Mouse (Mus musculus): ENCODE data around the gene Klhdc3. TPM values are rescaled to one million over a fixed set of nuclear protein-coding genes. Genes with fewer than 3 reads are reported as not detected.

Klhdc3 gene
- polyA plus RNA-seq, 1 experiment from 2014 or later: 148 TPM

- DNase-seq (ENCODE audit: low spot score): no peak
- Histone ChIP-seq H3K9me3 (no peaks in the 10 kb centered on the region), H3K36me3 (replicated peaks) (peaks cover 83% of the 10 kb centered on the region), H3K4me1 (no peaks in the 10 kb centered on the region), H3K27me3 (replicated peaks; ENCODE audit: low read depth, poor library complexity, severe bottlenecking) (no peaks in the 10 kb centered on the region), H3K4me3 (no peak overlapping the region), H3K27ac (replicated peaks) (no peak overlapping the region)
- 85% methylated on average over 1 of the region's 1 CpGs for WGBS
Observed at GRCm38 (mm10) chr17:46694517-46695063, 13.9 kb upstream of the Klhdc3 start.

GRCm38 (mm10) chr17:46691390-46691789 lies 10.7 kb upstream of the Klhdc3 start:
- peaks cover 80% of the 10 kb centered on the region for H3K36me3 ChIP-seq (replicated peaks)
- 91% methylated on average over 2 of the region's 2 CpGs for WGBS
- no peaks in the 10 kb centered on the region for H3K4me1 ChIP-seq
- no peaks in the 10 kb centered on the region for H3K9me3 ChIP-seq
- no peak overlapping the region for H3K4me3 ChIP-seq
- no peak overlapping the region for H3K27ac ChIP-seq (replicated peaks)
- DNase-seq (ENCODE audit: low spot score): no peak
- H3K27me3 ChIP-seq (replicated peaks; ENCODE audit: low read depth, poor library complexity, severe bottlenecking): no peaks in the 10 kb centered on the region

GRCm38 (mm10) chr17:46690665-46691064 lies 10.0 kb upstream of the Klhdc3 start:
- H3K36me3 ChIP-seq (replicated peaks): peaks cover 80% of the 10 kb centered on the region
- WGBS: 94% methylated on average over 12 of the region's 12 CpGs
- no peak for DNase-seq (ENCODE audit: low spot score)
- no peak overlapping the region for H3K4me3 ChIP-seq
- no peaks in the 10 kb centered on the region for H3K9me3 ChIP-seq
- no peaks in the 10 kb centered on the region for H3K4me1 ChIP-seq
- H3K27me3 ChIP-seq (replicated peaks; ENCODE audit: low read depth, poor library complexity, severe bottlenecking): no peaks in the 10 kb centered on the region
- no peak overlapping the region for H3K27ac ChIP-seq (replicated peaks)

- WGBS: 91% methylated on average over 6 of the region's 6 CpGs
- Histone ChIP-seq H3K4me1 (peaks cover 12% of the 10 kb centered on the region), H3K27ac (replicated peaks) (no peak overlapping the region), H3K36me3 (replicated peaks) (peaks cover 79% of the 10 kb centered on the region), H3K27me3 (replicated peaks; ENCODE audit: low read depth, poor library complexity, severe bottlenecking) (no peaks in the 10 kb centered on the region), H3K9me3 (no peaks in the 10 kb centered on the region), H3K4me3 (no peak overlapping the region)
- DNase-seq (ENCODE audit: low spot score): no peak
Observed at GRCm38 (mm10) chr17:46685913-46686312, 5.2 kb upstream of the Klhdc3 start.

GRCm38 (mm10) chr17:46682654-46683389 lies 2.1 kb upstream of the Klhdc3 start:
- Histone ChIP-seq H3K4me3 (no peak overlapping the region), H3K9me3 (no peaks in the 10 kb centered on the region), H3K4me1 (peaks cover 37% of the 10 kb centered on the region), H3K36me3 (replicated peaks) (peaks cover 67% of the 10 kb centered on the region), H3K27ac (replicated peaks) (no peak overlapping the region), H3K27me3 (replicated peaks; ENCODE audit: low read depth, poor library complexity, severe bottlenecking) (no peaks in the 10 kb centered on the region)
- DNase-seq (ENCODE audit: low spot score): no peak
- WGBS: 83% methylated on average over 16 of the region's 16 CpGs

- peak overlapping the region; percentile 86 for H3K27ac ChIP-seq (replicated peaks)
- WGBS: 24% methylated on average over 12 of the region's 12 CpGs
- DNase-seq (ENCODE audit: low spot score): peak; percentile 23
Observed at GRCm38 (mm10) chr17:46681466-46682118, 878 bp upstream of the Klhdc3 start.

GRCm38 (mm10) chr17:46679843-46680759 lies 613 bp downstream of the Klhdc3 start:
- under 1% methylated on average over 34 of the region's 34 CpGs for WGBS
- Histone ChIP-seq H3K4me3 (peak overlapping the region; percentile 74), H3K36me3 (replicated peaks) (peaks cover 67% of the 10 kb centered on the region), H3K9me3 (no peaks in the 10 kb centered on the region), H3K4me1 (peaks cover 43% of the 10 kb centered on the region), H3K27ac (replicated peaks) (peak overlapping the region; percentile 86), H3K27me3 (replicated peaks; ENCODE audit: low read depth, poor library complexity, severe bottlenecking) (no peaks in the 10 kb centered on the region)
- DNase-seq (ENCODE audit: low spot score): peak; percentile 79

More at GRCm38 (mm10) chr17:46681466-46682118, 878 bp upstream of the Klhdc3 start:
- peaks cover 38% of the 10 kb centered on the region for H3K4me1 ChIP-seq
- no peaks in the 10 kb centered on the region for H3K9me3 ChIP-seq
- H3K4me3 ChIP-seq: peak overlapping the region; percentile 74
- H3K27me3 ChIP-seq (replicated peaks; ENCODE audit: low read depth, poor library complexity, severe bottlenecking): no peaks in the 10 kb centered on the region
- peaks cover 67% of the 10 kb centered on the region for H3K36me3 ChIP-seq (replicated peaks)

- Histone ChIP-seq H3K9me3 (no peaks in the 10 kb centered on the region), H3K4me1 (peaks cover 53% of the 10 kb centered on the region), H3K4me3 (peak overlapping the region; percentile 74), H3K27me3 (replicated peaks; ENCODE audit: low read depth, poor library complexity, severe bottlenecking) (no peaks in the 10 kb centered on the region), H3K36me3 (replicated peaks) (peaks cover 61% of the 10 kb centered on the region), H3K27ac (replicated peaks) (peak overlapping the region; percentile 86)
- no peak for DNase-seq (ENCODE audit: low spot score)
- 49% methylated on average over 9 of the region's 9 CpGs for WGBS
Observed at GRCm38 (mm10) chr17:46678911-46679310, 1.8 kb downstream of the Klhdc3 start.

- Histone ChIP-seq H3K9me3 (no peaks in the 10 kb centered on the region), H3K36me3 (replicated peaks) (peaks cover 56% of the 10 kb centered on the region), H3K4me3 (peak within 1 kb of the TSS; percentile 74), H3K27ac (replicated peaks) (peak within 1 kb of the TSS; percentile 86), H3K4me1 (peaks cover 55% of the 10 kb centered on the region), H3K27me3 (replicated peaks; ENCODE audit: low read depth, poor library complexity, severe bottlenecking) (no peaks in the 10 kb centered on the region)
- 93% methylated on average over 8 of the region's 9 CpGs for WGBS
- DNase-seq (ENCODE audit: low spot score): no peak
Observed at GRCm38 (mm10) chr17:46678416-46678815, 2.3 kb downstream of the Klhdc3 start, which contains the start of gene Mea1. Gene Mea1 (plus strand): TSS chr17:46678793.

GRCm38 (mm10) chr17:46674530-46675283 lies 6.0 kb downstream of the Klhdc3 start:
- Histone ChIP-seq H3K4me1 (peaks cover 47% of the 10 kb centered on the region), H3K36me3 (replicated peaks) (peaks cover 77% of the 10 kb centered on the region), H3K9me3 (peaks cover 1% of the 10 kb centered on the region; the same call in 1 of the 2 replicates), H3K27me3 (replicated peaks; ENCODE audit: low read depth, poor library complexity, severe bottlenecking) (no peaks in the 10 kb centered on the region), H3K4me3 (peak overlapping the region; percentile 91), H3K27ac (replicated peaks) (peak overlapping the region; percentile 89)
- 22% methylated on average over 15 of the region's 15 CpGs for WGBS
- no peak for DNase-seq (ENCODE audit: low spot score)

- 1% methylated on average over 43 of the region's 43 CpGs for WGBS
Observed at GRCm38 (mm10) chr17:46673850-46674529, 6.7 kb downstream of the Klhdc3 start, which contains the start of gene Rrp36. Gene Rrp36 (minus strand): TSS chr17:46674352.

More at GRCm38 (mm10) chr17:46673850-46674529, 6.7 kb downstream of the Klhdc3 start, which contains the start of gene Rrp36:
- Histone ChIP-seq H3K27ac (replicated peaks) (peak within 1 kb of the TSS; percentile 89), H3K36me3 (replicated peaks) (peaks cover 81% of the 10 kb centered on the region), H3K4me1 (peaks cover 39% of the 10 kb centered on the region), H3K27me3 (replicated peaks; ENCODE audit: low read depth, poor library complexity, severe bottlenecking) (no peaks in the 10 kb centered on the region), H3K9me3 (peaks cover 5% of the 10 kb centered on the region; the same call in 1 of the 2 replicates), H3K4me3 (peak within 1 kb of the TSS; percentile 91)
- peak; percentile 93 for DNase-seq (ENCODE audit: low spot score)

All from embryonic facial prominence, embryonic 10.5 days (tissue).